Mouse (Mus musculus): ENCODE data around the gene Mast2.

DNA sequence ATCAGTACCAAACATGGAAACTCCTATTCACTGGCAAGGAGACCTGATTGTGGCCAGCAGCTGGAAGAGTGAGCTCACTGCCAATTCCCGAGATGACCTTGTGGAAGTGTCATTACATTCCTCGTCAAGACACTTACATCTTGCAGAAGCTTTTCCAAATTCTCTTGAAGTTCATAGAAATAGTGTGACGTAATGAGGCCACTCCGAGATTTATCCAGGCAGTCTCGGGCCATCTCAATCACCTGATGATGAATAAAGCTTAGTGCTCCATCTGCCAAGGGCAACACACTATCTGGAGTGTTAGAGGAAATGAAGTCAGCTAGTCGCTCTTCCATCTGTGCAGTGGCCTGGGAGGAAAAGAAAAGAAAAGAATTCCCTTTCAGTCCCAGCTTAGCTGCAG lies 141.9 kb downstream of the Mast2 start:
- no peak for TF ChIP-seq POLR2A (IDR thresholded peaks at IDR 0.05; ENCODE audit: low read depth, low read length)
- no peak for TF ChIP-seq CTCF (IDR thresholded peaks at IDR 0.05; ENCODE audit: extremely low read depth, insufficient read length, insufficient replicate concordance, low read depth, low read length)

Data from small intestine, adult 2 months (tissue).